Mouse (Mus musculus) neural tube, embryonic 15.5 days (tissue): ENCODE data around the gene Arl14. TPM values are rescaled to one million over a fixed set of nuclear protein-coding genes. Genes with fewer than 3 reads are reported as not detected.

Source experiments
- ATAC-seq: fragments of 200-750 bp; cut with Nextera tagmentation; 2 replicates; pipeline ENCODE4 v1.8.0; 2017; ENCODE audit warnings: mild to moderate bottlenecking, moderate TSS enrichment, moderate library complexity; ENCODE audit not compliant: low FRiP score
- H3K27ac ChIP-seq: fragments of 300-500 bp; sonication (generic); replicated peaks from 2 replicates; pipeline ENCODE4 v1.5.1; 2015; ENCODE audit warnings: mild to moderate bottlenecking, inconsistent platforms
- H3K27me3 ChIP-seq: fragments of 300-500 bp; sonication (generic); replicated peaks from 2 replicates; pipeline ENCODE4 v1.6.1; 2015; ENCODE audit warnings: inconsistent platforms
- H3K36me3 ChIP-seq: fragments of 300-500 bp; sonication (generic); 2 replicates; pipeline ENCODE4 v1.6.1; 2015; ENCODE audit warnings: inconsistent platforms
- H3K4me1 ChIP-seq: fragments of 300-500 bp; sonication (generic); 2 replicates; pipeline ENCODE4 v1.6.1; 2015; ENCODE audit warnings: inconsistent platforms
- H3K4me2 ChIP-seq: fragments of 300-500 bp; sonication (generic); 2 replicates; pipeline ENCODE4 v1.6.1; 2015; ENCODE audit warnings: inconsistent platforms, mild to moderate bottlenecking, moderate library complexity
- H3K4me3 ChIP-seq: fragments of 300-500 bp; sonication (generic); replicated peaks from 2 replicates; pipeline ENCODE4 v1.5.1; 2015; ENCODE audit warnings: mild to moderate bottlenecking, inconsistent platforms
- H3K9ac ChIP-seq: fragments of 300-500 bp; sonication (generic); replicated peaks from 2 replicates; pipeline ENCODE4 v1.6.1; 2015; ENCODE audit warnings: mild to moderate bottlenecking, inconsistent platforms
- H3K9me3 ChIP-seq: fragments of 300-500 bp; sonication (generic); replicated peaks from 2 replicates; pipeline ENCODE4 v1.6.1; 2016; ENCODE audit warnings: inconsistent platforms
- WGBS: fragments of 180-500 bp; shearing (Covaris S2); methylation state at CpG from one replicate; pipeline ENCODE4 v1.1.7; 2015; ENCODE audit warnings: mixed read lengths; 5-methylcytosine and 5-hydroxymethylcytosine counted together
- polyA plus RNA-seq: library from polyadenylated mRNA; unstranded; fragments of >200 nt; fragmentation: Nextera tagmentation; extraction: Ambion mirVana; gene quantifications from 2 replicates; pipeline ENCODE4 v1.2.1, GENCODE M21; 2015

Arl14 gene
- polyA plus RNA-seq, 1 experiment from 2014 or later: not detected

DNA sequence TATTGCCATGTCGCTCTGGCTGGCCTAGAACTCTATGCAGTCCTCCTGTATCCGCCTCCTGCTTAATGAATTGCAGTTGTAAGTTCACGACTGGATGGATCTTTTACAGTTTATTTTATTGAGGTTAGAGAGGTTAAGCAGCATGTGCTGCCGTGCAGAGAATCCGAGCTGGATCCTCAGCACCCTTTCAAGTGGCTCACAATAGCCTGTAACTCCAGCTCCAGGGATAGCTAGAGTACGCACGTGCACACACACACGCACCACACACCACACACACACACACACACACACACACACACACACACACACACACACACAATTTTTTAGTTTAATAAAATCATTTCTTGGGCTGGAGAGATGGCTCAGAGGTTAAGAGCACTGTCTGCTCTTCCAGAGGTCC, 27.0 kb upstream of the Arl14 start:
- no peak overlapping the region for H3K27ac ChIP-seq
- no peaks in the 10 kb centered on the region for H3K9me3 ChIP-seq
- H3K4me2 ChIP-seq: no peak overlapping the region
- 0 out of 2 replicates have a peak, but pooled peaks cover 4% of the 10 kb centered on the region for H3K4me1 ChIP-seq
- H3K27me3 ChIP-seq: no peaks in the 10 kb centered on the region
- no peaks in the 10 kb centered on the region for H3K36me3 ChIP-seq
- H3K9ac ChIP-seq: no peak overlapping the region
- no peak overlapping the region for H3K4me3 ChIP-seq
- 30% methylated on average over 7 of the region's 8 CpGs for WGBS
- no peak for ATAC-seq

DNA sequence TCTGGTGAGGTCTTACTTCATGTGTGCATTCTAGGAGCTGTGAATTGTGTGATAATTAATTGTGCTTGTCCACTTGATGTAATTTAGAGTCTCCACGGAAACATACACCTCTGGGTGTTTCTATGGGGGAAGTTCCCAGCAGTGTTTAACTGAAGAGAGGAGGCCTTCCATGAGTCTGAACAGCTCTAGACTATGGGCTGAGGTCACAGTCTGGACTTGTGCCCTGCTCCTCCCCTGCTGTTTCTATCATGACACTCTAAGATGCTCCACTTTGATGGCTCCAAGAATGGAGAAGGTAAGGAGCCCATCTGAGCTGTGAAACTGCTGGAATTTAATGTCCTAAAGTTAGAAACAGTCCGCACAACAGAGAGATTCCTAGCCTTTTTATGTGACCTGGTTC, 24.1 kb upstream of the Arl14 start:
- 51% methylated on average over 2 of the region's 2 CpGs for WGBS
- no peak overlapping the region for H3K27ac ChIP-seq
- H3K27me3 ChIP-seq: no peaks in the 10 kb centered on the region
- no peak overlapping the region for H3K9ac ChIP-seq
- H3K36me3 ChIP-seq: no peaks in the 10 kb centered on the region
- H3K9me3 ChIP-seq: no peaks in the 10 kb centered on the region
- 0 out of 2 replicates have a peak, but pooled peaks cover 4% of the 10 kb centered on the region for H3K4me1 ChIP-seq
- no peak overlapping the region for H3K4me3 ChIP-seq
- no peak for ATAC-seq
- no peak overlapping the region for H3K4me2 ChIP-seq

DNA sequence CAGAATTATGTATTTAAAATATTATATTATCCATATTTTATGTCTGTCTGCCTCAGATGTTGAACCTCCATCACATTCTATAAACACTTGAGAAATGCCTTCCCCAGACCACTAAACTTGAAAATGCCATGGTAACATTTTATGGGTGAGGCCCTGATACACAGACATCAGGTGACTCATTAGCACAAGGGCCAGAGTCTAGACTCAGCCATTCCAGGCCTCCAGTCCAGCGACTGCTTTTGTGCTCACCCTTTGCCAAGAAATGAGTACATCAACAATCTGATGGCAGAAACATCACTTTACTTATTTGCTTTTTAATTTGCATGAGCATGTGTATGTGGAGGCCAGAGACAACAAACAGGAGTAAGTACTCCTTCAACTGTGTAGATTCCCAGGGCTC, 22.0 kb upstream of the Arl14 start:
- Histone ChIP-seq H3K27me3 (no peaks in the 10 kb centered on the region), H3K4me3 (no peak overlapping the region), H3K4me1 (no peaks in the 10 kb centered on the region), H3K9me3 (no peaks in the 10 kb centered on the region), H3K36me3 (no peaks in the 10 kb centered on the region), H3K9ac (no peak overlapping the region), H3K4me2 (no peak overlapping the region), H3K27ac (no peak overlapping the region)
- ATAC-seq: no peak
- 67% methylated on average over 1 of the region's 1 CpGs for WGBS

DNA sequence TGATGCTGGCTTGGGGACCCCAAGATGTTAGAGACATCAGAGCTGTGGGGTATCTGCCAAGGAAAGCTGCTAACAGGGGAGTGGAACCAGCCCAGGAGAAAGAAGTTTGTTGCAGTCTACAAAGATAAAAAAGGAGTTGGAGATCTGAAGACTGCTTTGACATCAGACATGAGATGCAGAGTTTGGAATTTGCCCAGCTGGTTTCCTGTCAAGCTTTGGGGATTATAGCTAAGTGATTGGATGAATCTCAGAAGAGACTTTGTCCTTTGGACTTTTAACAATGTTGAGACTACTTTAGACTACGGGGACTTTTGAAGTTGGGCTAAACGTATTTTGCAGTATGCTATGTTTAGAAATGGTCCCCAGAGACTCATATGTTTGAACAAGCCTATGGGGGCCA, 21.0 kb upstream of the Arl14 start:
- Histone ChIP-seq H3K36me3 (no peaks in the 10 kb centered on the region), H3K9ac (no peak overlapping the region), H3K4me1 (no peaks in the 10 kb centered on the region; the same call in 1 of the 2 replicates), H3K9me3 (no peaks in the 10 kb centered on the region), H3K27ac (no peak overlapping the region), H3K4me3 (no peak overlapping the region), H3K4me2 (no peak overlapping the region), H3K27me3 (no peaks in the 10 kb centered on the region)
- ATAC-seq: no peak
- 74% methylated on average over 2 of the region's 2 CpGs for WGBS

DNA sequence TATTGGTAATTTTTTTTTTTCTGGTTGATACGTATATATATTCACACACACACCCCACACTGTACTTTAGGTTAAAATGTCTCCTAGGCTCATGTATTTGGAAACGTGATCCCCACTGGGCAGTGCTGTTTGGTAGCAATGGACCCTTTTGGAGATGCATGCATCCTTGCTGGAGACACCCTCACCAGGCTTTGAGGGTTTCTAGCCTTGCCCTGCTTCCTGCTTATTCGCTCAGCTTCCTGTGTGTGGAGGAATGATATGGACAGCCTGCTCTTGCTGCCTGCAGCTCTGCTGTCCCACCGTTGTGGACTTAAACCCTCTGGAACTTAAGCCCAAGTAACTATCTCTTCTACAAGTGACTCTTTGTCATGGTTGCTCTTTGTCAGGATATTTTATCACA, 19.3 kb upstream of the Arl14 start:
- Histone ChIP-seq H3K27ac (no peak overlapping the region), H3K4me3 (no peak overlapping the region), H3K36me3 (no peaks in the 10 kb centered on the region), H3K4me1 (no peaks in the 10 kb centered on the region; the same call in 1 of the 2 replicates), H3K4me2 (no peak overlapping the region), H3K27me3 (no peaks in the 10 kb centered on the region), H3K9ac (no peak overlapping the region), H3K9me3 (no peaks in the 10 kb centered on the region)
- 88% methylated on average over 4 of the region's 4 CpGs for WGBS
- ATAC-seq: no peak

DNA sequence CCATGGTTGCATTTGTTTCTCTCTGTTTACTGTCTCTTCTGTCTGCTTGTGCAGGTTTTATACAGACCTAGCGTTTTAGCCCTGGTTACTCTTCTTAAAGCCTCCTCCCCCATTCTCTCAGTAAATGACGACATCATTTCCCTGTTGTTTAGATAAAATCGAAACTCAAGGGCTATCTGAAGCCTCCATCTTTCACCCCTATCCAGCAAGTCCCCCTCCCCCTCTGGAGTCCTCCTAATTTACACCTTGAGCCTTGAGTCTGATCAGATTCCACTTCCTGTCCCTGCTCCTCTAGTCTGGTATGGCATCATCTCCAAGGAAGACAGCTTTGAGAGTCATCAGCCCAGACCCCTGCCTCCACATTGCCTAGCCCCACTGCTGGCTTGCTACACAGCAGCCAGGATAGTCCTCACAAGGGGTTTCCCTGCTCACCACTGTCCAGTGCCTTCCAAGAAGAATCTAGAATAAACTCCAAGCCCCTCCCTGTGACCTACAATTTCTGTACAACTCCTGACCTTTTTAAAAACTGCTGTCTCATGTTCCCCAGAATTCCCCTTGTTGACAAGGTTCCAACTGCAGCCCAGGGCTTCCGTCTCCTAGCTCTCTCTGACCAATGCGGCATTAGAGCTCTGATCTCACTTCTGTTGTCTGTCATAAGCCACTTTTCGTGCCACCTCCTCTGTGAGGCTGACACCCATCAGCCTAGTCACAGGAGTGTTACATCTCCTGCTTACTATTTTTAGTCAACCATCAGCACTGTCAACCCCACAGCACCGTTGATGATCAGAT, 16.8 kb upstream of the Arl14 start:
- ATAC-seq: no peak
- 73% methylated on average over 7 of the region's 7 CpGs for WGBS
- H3K4me3 ChIP-seq: no peak overlapping the region
- H3K9ac ChIP-seq: no peak overlapping the region
- no peaks in the 10 kb centered on the region for H3K36me3 ChIP-seq
- H3K27ac ChIP-seq: no peak overlapping the region
- no peak overlapping the region for H3K4me2 ChIP-seq
- no peaks in the 10 kb centered on the region for H3K9me3 ChIP-seq
- H3K27me3 ChIP-seq: no peaks in the 10 kb centered on the region
- no peaks in the 10 kb centered on the region; the same call in 1 of the 2 replicates for H3K4me1 ChIP-seq

DNA sequence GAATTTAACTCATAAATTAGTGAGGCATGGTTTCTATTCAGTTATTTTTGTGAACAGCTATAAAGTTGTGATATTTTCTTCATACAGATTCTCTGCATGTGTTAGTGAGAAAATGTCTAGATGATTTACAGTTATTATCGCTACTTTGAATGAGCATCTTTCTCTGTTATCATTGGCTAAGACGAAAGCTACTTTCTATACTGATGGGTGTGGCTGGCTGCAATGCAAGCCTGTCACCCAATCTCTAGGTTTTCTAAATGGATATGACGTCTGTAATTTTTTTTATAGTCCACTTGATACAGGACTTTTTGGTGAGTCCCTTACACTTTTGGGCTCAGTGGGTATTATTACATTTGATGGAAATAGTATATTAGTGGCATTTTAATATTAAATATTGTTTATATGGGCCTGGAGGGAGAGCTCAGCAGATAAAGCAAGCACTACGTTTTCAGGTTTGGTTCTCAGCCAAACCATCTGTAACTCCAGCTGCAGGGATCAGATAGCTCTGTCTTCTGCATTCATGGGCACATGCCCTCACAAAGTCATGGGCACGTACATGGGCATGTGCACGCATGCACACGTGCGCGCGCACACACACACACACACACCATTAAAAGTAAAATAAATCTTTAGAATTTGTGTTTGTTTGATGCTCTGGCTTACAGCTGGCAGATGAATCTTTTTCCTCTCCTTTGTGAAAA, 15.9 kb upstream of the Arl14 start:
- Histone ChIP-seq H3K9me3 (no peaks in the 10 kb centered on the region), H3K36me3 (no peaks in the 10 kb centered on the region), H3K27ac (no peak overlapping the region), H3K9ac (no peak overlapping the region), H3K27me3 (no peaks in the 10 kb centered on the region), H3K4me3 (no peak overlapping the region), H3K4me2 (no peak overlapping the region), H3K4me1 (no peaks in the 10 kb centered on the region; the same call in 1 of the 2 replicates)
- 77% methylated on average over 10 of the region's 10 CpGs for WGBS
- ATAC-seq: no peak

DNA sequence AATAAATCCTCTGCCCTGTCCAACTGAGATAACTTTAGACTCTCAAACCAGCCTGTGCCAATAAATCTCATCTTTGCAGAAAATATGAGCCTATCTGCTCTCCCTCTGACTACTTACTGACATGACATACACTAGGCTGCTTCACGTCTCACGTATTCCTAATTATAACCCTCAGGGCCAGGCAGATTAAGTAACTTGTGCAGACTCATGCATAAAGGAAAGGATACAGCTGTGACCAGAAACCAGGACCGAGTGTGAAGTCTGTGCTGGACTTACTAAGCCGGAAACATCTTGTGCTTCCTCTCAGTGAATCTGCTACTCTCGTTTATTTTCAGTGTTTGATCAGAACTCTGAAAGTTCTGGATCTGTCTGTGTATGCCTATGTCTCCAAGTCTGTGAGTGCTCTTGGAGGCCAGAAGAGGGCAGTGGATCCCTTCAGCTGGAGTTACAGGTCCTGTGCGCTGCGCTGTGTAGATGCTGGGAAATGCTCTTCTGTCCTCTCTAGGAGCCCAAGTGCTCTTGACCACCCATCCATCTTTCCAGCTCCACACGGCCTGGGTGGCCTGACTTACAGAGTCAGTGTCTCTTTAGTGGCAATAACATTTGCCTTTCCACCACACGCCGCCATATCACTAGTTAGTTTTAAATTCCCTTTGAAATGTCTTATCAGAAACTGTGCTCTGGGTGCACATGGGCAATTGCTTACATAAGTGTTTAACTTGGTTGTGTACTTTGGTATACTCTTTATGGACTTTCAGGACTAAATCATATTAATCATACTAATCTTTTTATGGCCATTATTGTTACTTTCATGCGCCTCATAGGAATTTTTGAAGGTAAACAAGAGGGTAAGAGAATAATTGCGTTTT, 13.5 kb upstream of the Arl14 start:
- ATAC-seq: peak; percentile 65
- 73% methylated on average over 12 of the region's 12 CpGs for WGBS

DNA sequence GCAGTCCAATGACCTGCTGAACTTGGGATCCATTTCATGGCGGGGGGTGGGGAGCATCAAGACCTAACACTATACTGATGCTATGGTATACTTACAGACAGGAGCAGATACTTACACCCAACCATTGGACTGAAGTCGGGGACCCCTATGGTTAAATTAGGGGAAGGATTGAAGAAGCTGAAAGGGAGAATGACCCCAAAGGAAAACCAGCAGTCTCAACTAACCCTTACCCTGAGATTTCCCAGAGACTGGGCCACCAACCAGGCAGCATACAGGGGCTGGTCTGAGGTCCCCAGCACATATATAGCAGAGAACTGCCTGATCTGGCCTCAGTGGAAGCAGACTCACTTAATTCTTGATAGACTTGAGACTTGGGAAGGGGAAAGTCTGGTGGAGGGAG, 10.0 kb upstream of the Arl14 start:
- H3K9ac ChIP-seq: no peak overlapping the region
- H3K4me1 ChIP-seq: no peaks in the 10 kb centered on the region
- WGBS: 87% methylated on average over 2 of the region's 2 CpGs
- no peak overlapping the region for H3K4me2 ChIP-seq
- no peaks in the 10 kb centered on the region for H3K9me3 ChIP-seq
- H3K27ac ChIP-seq: no peak overlapping the region
- H3K27me3 ChIP-seq: no peaks in the 10 kb centered on the region
- H3K36me3 ChIP-seq: no peaks in the 10 kb centered on the region
- no peak for ATAC-seq
- no peak overlapping the region for H3K4me3 ChIP-seq

More for the DNA sequence above, 13.5 kb upstream of the Arl14 start:
- Histone ChIP-seq H3K4me2 (no peak overlapping the region), H3K4me3 (no peak overlapping the region), H3K36me3 (no peaks in the 10 kb centered on the region), H3K27ac (no peak overlapping the region), H3K9me3 (no peaks in the 10 kb centered on the region), H3K4me1 (no peaks in the 10 kb centered on the region; the same call in 1 of the 2 replicates), H3K9ac (no peak overlapping the region), H3K27me3 (no peaks in the 10 kb centered on the region)

DNA sequence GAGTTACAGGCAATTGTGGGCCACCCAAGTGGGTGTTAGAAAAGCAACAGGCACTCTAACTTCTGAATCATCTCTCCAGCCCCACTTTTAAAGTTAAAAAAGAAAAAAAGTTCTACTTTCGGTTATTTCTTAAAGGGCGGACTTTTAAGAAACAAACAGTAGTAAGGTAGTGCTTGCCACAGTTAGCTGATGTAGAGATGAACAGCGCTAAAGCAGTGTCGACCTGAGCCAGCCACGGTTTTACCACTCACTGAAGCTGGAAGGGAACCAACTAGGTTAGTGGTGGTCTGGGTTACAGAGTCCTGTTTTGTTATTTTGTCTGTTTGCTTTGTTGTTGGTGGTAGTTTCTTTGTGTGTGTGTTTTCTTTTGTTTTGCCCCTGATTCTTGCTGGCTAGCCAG, 8.8 kb upstream of the Arl14 start:
- Histone ChIP-seq H3K27ac (no peak overlapping the region), H3K4me3 (no peak overlapping the region), H3K36me3 (no peaks in the 10 kb centered on the region), H3K9me3 (no peaks in the 10 kb centered on the region), H3K4me1 (no peaks in the 10 kb centered on the region), H3K9ac (no peak overlapping the region), H3K27me3 (no peaks in the 10 kb centered on the region), H3K4me2 (no peak overlapping the region)
- no peak for ATAC-seq
- WGBS: 87% methylated on average over 5 of the region's 5 CpGs

DNA sequence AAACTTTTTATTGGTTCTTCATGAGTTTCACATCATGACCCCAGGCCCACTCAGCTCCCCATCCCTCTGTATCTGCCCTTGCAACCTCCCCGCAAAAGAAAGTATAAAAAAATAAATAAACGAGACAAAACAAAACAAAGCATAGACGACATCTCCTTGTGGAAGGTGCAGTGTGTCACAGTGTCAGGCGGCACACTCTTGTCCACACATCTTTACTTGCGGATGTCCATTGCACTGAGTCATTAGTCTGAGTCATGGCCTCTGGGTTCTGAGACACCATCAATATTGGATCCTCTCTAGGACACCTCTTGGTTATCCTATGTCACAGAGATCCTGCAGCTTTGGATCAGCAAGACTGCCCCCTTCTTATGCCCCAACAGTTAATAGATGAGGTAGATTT, 7.7 kb upstream of the Arl14 start:
- no peak for ATAC-seq
- no peak overlapping the region for H3K4me2 ChIP-seq
- H3K36me3 ChIP-seq: no peaks in the 10 kb centered on the region
- WGBS: 91% methylated on average over 5 of the region's 5 CpGs
- no peaks in the 10 kb centered on the region for H3K9me3 ChIP-seq
- no peak overlapping the region for H3K4me3 ChIP-seq
- no peaks in the 10 kb centered on the region for H3K27me3 ChIP-seq
- H3K4me1 ChIP-seq: no peaks in the 10 kb centered on the region
- no peak overlapping the region for H3K27ac ChIP-seq
- H3K9ac ChIP-seq: no peak overlapping the region
